Mouse (Mus musculus) heart, postnatal 0 days (tissue): ENCODE data around the gene Myo3b. TPM values are rescaled to one million over a fixed set of nuclear protein-coding genes. Genes with fewer than 3 reads are reported as not detected.

Experiments used
- ATAC-seq: fragments of 200-750 bp; cut with Nextera tagmentation; 2 replicates; pipeline ENCODE4 v1.8.0; 2017; ENCODE audit warnings: low read depth, moderate number of reproducible peaks, moderate library complexity; ENCODE audit not compliant: insufficient read depth
- DNase-seq: peaks from one replicate; pipeline ENCODE4 v3.0.0-alpha.2; 2016; ENCODE audit warnings: low spot score
- H3K27ac ChIP-seq: fragments of 300-500 bp; sonication (generic); 2 replicates; pipeline ENCODE4 v1.5.1; 2014; ENCODE audit warnings: low read depth, mild to moderate bottlenecking
- H3K27me3 ChIP-seq: fragments of 300-500 bp; sonication (generic); 2 replicates; pipeline ENCODE4 v1.6.1; 2014; ENCODE audit warnings: low read length, mixed read lengths; ENCODE audit not compliant: control insufficient read depth, insufficient read depth
- H3K36me3 ChIP-seq: fragments of 300-500 bp; sonication (generic); replicated peaks from 2 replicates; pipeline ENCODE4 v1.6.1; 2014; ENCODE audit warnings: low read length, mixed read lengths; ENCODE audit not compliant: control insufficient read depth, insufficient read depth
- H3K4me1 ChIP-seq: fragments of 300-500 bp; sonication (generic); 2 replicates; pipeline ENCODE4 v1.6.1; 2014; ENCODE audit warnings: antibody characterized with exemption; ENCODE audit not compliant: control insufficient read depth, insufficient read depth
- H3K4me2 ChIP-seq: fragments of 300-500 bp; sonication (generic); 2 replicates; pipeline ENCODE4 v1.6.1; 2014; ENCODE audit warnings: low read depth, mild to moderate bottlenecking, low read length, moderate library complexity
- H3K4me3 ChIP-seq: fragments of 300-500 bp; sonication (generic); 2 replicates; pipeline ENCODE4 v1.5.1; 2014; ENCODE audit warnings: low read depth, low read length
- H3K9ac ChIP-seq: fragments of 300-500 bp; sonication (generic); replicated peaks from 2 replicates; pipeline ENCODE4 v1.6.1; 2014; ENCODE audit warnings: low read depth, low read length, mixed read lengths
- H3K9me3 ChIP-seq: fragments of 300-500 bp; sonication (generic); replicated peaks from 2 replicates; pipeline ENCODE4 v1.6.1; 2016; ENCODE audit warnings: low read length; ENCODE audit not compliant: control insufficient read depth
- CTCF ChIP-seq: IDR thresholded peaks from 2 replicates; pipeline ENCODE4 v1.5.1; 2016; ENCODE audit warnings: antibody characterized with exemption, control low read depth, low read depth
- EP300 ChIP-seq: IDR thresholded peaks from 2 replicates; pipeline ENCODE4 v1.6.1; 2016; ENCODE audit warnings: antibody characterized with exemption, low read depth
- WGBS: fragments of 180-500 bp; shearing (Covaris S2); extraction: QIAGEN DNeasy Blood & Tissue Kit; methylation state at CpG from one replicate; pipeline ENCODE4 v1.1.7; 2014; 5-methylcytosine and 5-hydroxymethylcytosine counted together
- polyA plus RNA-seq: library from polyadenylated mRNA; unstranded; fragments of >200 nt; fragmentation: Nextera tagmentation; extraction: Ambion mirVana; gene quantifications from 2 replicates; pipeline ENCODE4 v1.2.1, GENCODE M21; 2015
- total RNA-seq: library from RNA; depleted of rRNA; stranded (reverse); fragments of >200 nt; gene quantifications from 2 replicates; pipeline ENCODE4 v1.2.3, GENCODE M21; 2014; ENCODE audit warnings: low replicate concordance

Gene Myo3b
- total and polyA plus RNA-seq, 2 experiments from 2014 or later = 0.04 to 0.15 TPM

DNA sequence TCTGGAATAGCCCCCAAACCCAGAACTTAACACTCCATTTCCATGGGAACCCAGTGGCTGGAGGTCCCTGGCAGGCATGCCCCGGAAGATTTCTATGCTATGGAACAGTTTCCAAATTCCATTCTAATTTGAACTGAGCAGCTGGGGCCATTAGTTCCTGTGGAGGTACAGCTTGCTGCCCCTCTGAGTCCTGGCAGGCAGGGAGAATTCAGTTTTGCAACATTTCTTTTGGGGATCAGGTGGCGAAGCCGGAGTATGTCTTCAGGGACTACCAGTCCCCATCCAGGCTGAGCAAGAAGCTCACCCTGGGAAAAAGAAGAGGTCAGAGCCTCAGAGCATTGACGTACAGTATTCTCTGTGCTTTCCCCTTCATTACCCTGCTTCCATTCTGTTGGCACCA, 94.4 kb downstream of the Myo3b start:
- TF ChIP-seq CTCF (no peak), EP300 (no peak)
- Histone ChIP-seq H3K9ac (no peak overlapping the region), H3K4me2 (no peak overlapping the region), H3K4me1 (0 out of 2 replicates have a peak, but pooled peaks cover 6% of the 10 kb centered on the region), H3K27ac (no peak overlapping the region), H3K36me3 (no peaks in the 10 kb centered on the region), H3K27me3 (peaks cover 6% of the 10 kb centered on the region; the same call in 1 of the 2 replicates), H3K4me3 (no peak overlapping the region), H3K9me3 (no peaks in the 10 kb centered on the region)
- DNase-seq (no peak), ATAC-seq (no peak)
- WGBS = 86% methylated on average over 4 of the region's 4 CpGs

DNA sequence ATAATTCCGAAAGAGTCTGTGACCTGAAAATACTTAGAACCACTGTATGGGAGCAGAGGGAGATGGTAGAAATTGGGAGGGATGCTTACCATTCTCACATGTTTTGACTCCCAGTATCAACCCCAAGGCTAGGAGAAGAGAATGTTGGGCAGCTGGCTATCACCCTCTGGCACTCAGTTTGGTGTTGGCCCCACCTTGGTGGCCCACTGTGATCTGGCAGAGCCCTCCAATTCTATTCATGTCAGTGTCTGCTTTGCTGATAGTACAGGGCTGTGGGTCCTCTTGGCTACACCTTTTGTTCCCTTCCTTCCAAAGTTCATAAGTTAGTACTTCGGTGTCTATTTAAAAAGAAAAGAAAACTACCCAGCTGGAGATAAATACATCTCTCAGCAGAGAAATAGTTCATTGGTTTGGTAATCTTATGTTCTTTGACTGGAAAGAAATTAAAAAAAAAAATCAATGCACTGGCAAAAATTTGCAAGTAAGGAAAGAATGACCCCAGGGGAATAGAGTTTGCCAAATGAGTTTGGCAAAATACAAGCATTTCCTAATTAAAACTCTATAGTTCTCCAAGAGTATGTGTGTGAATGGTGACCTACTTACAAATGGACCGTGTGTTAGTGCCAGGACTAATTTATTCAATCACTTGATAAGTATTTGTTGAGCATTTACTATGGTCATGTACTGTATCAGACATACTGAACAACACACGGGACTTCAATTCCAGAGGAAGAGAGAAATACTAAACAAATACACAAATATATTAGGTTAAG, 98.5 kb downstream of the Myo3b start:
- DNase-seq = no peak
- Histone ChIP-seq H3K4me1 (no peaks in the 10 kb centered on the region), H3K27me3 (peaks cover 6% of the 10 kb centered on the region; the same call in 1 of the 2 replicates), H3K4me3 (no peak overlapping the region), H3K27ac (no peak overlapping the region), H3K9me3 (no peaks in the 10 kb centered on the region), H3K9ac (no peak overlapping the region), H3K36me3 (no peaks in the 10 kb centered on the region), H3K4me2 (no peak overlapping the region)
- ATAC-seq = no peak
- 83% methylated on average over 4 of the region's 4 CpGs for WGBS
- no peak for TF ChIP-seq CTCF
- TF ChIP-seq EP300 = no peak

DNA sequence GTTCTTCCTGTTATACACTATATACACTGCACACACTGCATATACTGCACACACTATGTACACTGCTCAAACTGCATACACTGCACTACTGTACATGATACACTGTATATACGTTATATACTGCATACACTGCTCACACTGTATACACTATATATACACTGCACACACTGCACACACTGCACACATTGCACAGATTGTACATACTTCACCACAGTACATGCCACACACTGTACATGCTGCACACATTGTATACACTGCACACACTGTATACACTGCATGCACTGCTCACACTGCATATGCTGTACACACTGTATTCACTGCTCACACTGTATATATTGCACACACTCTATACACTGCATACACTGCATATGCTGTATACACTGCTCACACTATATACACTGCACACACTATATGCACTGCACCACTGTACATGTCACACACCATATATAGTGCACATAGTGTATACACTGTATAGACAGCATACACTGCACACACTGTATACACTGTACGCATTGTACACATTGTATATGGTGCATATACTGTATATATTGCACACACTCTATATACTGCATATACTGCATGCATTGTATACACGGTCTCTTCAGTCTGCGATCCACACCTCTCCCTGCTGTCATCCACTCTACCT, 104.7 kb downstream of the Myo3b start:
- no peaks in the 10 kb centered on the region for H3K36me3 ChIP-seq
- 93% methylated on average over 4 of the region's 4 CpGs for WGBS
- H3K9me3 ChIP-seq = no peaks in the 10 kb centered on the region
- no peak overlapping the region for H3K4me3 ChIP-seq
- ATAC-seq = no peak
- H3K9ac ChIP-seq = no peak overlapping the region
- H3K4me2 ChIP-seq = no peak overlapping the region
- no peaks in the 10 kb centered on the region for H3K27me3 ChIP-seq
- DNase-seq = no peak
- H3K4me1 ChIP-seq = 0 out of 2 replicates have a peak, but pooled peaks cover 3% of the 10 kb centered on the region
- no peak for TF ChIP-seq CTCF
- no peak for TF ChIP-seq EP300
- H3K27ac ChIP-seq = no peak overlapping the region

DNA sequence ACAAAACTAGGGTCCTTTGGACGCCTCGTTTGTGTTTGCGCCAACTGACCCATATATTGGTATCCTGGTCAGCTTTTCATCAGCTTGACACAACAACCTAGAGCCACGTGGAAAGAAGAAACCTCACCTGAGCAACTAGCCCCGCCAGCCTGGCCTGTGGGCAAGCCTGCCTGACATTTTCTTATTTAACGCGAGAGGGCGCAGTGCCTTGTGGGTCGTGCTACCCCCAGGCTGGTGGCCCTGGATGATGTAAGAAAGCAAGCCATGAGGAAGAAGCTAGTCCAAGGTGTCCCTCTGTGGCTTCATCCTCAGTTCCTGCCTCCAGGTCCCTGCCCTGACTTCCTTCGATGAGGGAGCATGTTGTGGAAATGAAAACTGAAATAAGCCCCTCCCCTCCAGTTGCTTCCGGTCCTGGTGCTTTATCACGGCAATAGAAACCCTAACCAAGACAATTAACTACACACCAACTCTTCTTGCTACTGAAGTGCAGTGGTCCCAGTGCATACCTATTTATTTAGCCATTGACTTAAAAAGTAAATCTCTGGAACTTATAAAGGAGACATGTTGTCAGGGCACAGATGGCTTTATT, 108.2 kb downstream of the Myo3b start:
- no peaks in the 10 kb centered on the region for H3K9me3 ChIP-seq
- TF ChIP-seq EP300 (no peak), CTCF (no peak)
- no peaks in the 10 kb centered on the region for H3K27me3 ChIP-seq
- no peak for DNase-seq
- no peak overlapping the region for H3K4me2 ChIP-seq
- ATAC-seq = no peak
- no peak overlapping the region for H3K9ac ChIP-seq
- 53% methylated on average over 12 of the region's 12 CpGs for WGBS
- H3K4me3 ChIP-seq = no peak overlapping the region
- no peak overlapping the region for H3K27ac ChIP-seq
- H3K4me1 ChIP-seq = 0 out of 2 replicates have a peak, but pooled peaks cover 3% of the 10 kb centered on the region
- H3K36me3 ChIP-seq = no peaks in the 10 kb centered on the region

DNA sequence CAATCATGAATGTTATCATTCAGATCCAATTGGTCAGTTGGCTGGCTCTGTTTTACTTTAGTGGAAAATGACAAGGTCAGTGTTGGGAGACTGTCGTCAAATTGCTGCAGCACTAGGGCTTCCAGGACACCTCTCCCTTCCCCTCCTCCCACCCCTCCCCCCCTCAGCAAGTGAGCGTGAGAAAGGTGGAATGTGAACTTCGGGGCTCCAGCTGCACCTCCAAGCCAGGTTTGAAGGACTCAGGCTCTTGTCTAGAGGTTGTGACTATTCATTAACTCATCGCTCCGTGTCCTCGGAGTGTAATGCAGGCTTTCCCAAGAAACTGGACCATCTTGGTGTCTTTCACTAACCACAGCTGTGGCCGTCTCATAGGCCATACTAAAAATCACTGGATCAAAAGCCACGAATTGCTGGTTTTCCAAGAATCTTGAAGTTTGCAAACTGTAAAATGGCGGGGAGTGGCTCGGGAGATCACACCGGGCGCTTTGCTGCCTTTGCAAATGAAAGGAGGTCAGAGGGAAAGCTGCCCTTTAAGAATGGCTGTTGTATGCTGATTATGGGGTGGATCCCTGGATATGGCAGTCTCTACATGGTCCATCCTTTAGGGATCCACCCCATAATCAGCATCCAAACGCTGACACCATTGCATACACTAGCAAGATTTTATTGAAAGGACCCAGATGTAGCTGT, 110.0 kb downstream of the Myo3b start:
- Histone ChIP-seq H3K36me3 (no peaks in the 10 kb centered on the region), H3K4me1 (0 out of 2 replicates have a peak, but pooled peaks cover 3% of the 10 kb centered on the region), H3K27ac (no peak overlapping the region), H3K9ac (no peak overlapping the region), H3K9me3 (no peaks in the 10 kb centered on the region), H3K4me2 (no peak overlapping the region), H3K27me3 (no peaks in the 10 kb centered on the region), H3K4me3 (no peak overlapping the region)
- ATAC-seq (no peak), DNase-seq (no peak)
- 71% methylated on average over 13 of the region's 13 CpGs for WGBS
- TF ChIP-seq EP300 (no peak), CTCF (no peak)
